Mouse (Mus musculus) liver, postnatal 0 days (tissue): ENCODE measurements around the gene Mroh2a.

Experiments used
- CTCF ChIP-seq: sonication (generic); IDR thresholded peaks from 2 replicates; pipeline ENCODE4 v1.5.1; 2016; ENCODE audit warnings: antibody characterized with exemption, low read depth
- EP300 ChIP-seq: IDR thresholded peaks from 2 replicates; pipeline ENCODE4 v1.6.1; 2016; ENCODE audit warnings: antibody characterized with exemption, low read depth, mild to moderate bottlenecking

DNA sequence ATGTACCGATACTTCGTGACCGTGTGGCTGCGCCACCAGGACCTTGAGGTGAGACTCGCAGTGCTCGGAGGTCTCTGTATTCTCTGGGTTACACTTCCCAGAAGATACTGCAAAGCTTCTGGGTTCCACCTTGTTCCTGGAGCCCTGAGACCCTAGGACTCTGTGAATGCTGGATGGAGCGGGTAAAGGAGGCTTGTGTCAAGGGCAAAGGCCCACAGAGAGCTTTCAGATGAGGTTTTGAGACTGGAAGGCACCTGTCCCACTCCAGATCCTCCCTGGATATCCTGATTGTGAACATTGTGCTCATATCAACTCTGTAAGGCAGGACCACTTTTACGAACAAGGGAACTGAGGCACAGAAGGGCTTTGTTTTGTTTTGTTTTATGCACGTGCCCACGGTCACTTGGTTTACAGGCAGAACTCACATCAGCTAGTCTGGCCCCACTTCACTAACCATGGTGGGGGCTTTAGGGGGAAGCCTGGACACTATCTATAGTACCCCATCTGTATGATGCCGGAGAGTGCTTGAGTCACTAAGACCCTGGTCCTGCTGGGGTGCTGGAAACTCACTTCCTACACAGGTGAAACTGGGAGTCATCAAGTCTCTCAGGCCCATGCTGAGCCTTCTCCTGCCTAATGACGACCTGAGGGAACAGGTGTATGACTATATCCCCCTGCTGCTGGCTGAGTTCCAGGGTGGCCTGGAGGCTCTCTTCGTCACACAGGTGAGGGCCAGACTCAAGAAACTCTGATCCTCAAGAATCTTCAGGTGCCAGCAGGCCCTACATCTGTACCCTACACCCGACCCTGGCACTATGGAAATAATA is 6.8 kb downstream of the Mroh2a start:
- no peak for TF ChIP-seq CTCF
- no peak for TF ChIP-seq EP300
